Comparison of ENCODE assay signal across 21 mouse cellular contexts in genomic region chr19:24583956-24584355, GRCm38 (mm10). TPM values are rescaled to one million over a fixed set of nuclear protein-coding genes. Genes with fewer than 3 reads are reported as not detected.
DNase-seq lines count a peak whose midpoint lies in the region; ATAC-seq lines count a peak whose summit lies in the region.
"Had no signal": no experiment of that assay in that cellular context is flagged by ENCODE, and none has a peak within 500 bp of the region (broad histone marks: within the 10 kb centered on the region; RNA-seq: fewer than 3 reads in every experiment).

No protein-coding gene starts in this region.

- no peaks in the 10 kb centered on the region for H3K4me1 ChIP-seq in midbrain, embryonic 11.5 days (ENCODE audit: control insufficient read depth, insufficient read depth, low read length)
- no peaks in the 10 kb centered on the region for H3K4me1 ChIP-seq in midbrain, embryonic 14.5 days (ENCODE audit: control insufficient read depth, insufficient read depth, low read length)
- H3K4me1 ChIP-seq: forebrain, embryonic 13.5 days; liver, embryonic 13.5 days; midbrain, embryonic 13.5 days had no signal

- no peak overlapping the region for H3K27ac ChIP-seq in midbrain, embryonic 11.5 days (ENCODE audit: low read depth, low read length)
- no peak overlapping the region for H3K27ac ChIP-seq in midbrain, embryonic 14.5 days (replicated peaks; ENCODE audit: low read depth, low read length)
- H3K27ac ChIP-seq: forebrain, embryonic 13.5 days; hindbrain, embryonic 13.5 days; liver, embryonic 13.5 days; midbrain, embryonic 13.5 days had no signal

- H3K4me2 ChIP-seq in midbrain, embryonic 11.5 days: no peak overlapping the region
- H3K4me2 ChIP-seq in midbrain, embryonic 14.5 days (ENCODE audit: low read length): no peak overlapping the region
- H3K4me2 ChIP-seq: forebrain, embryonic 13.5 days; hindbrain, embryonic 13.5 days; liver, embryonic 13.5 days; midbrain, embryonic 13.5 days had no signal

- intact Hi-C loops in left cerebral cortex, postnatal 25 days (cut with DNase I): no loop called here

- WGBS in midbrain, embryonic 11.5 days: 86% methylated on average over 8 of the region's 8 CpGs
- WGBS in midbrain, embryonic 14.5 days: 82% methylated on average over 8 of the region's 8 CpGs

- ATAC-seq in midbrain, embryonic 11.5 days (ENCODE audit: low FRiP score): no peak
- no peak for ATAC-seq in midbrain, embryonic 14.5 days (ENCODE audit: low FRiP score, low TSS enrichment)
- ATAC-seq: forebrain, embryonic 13.5 days; midbrain, embryonic 13.5 days had no signal

- DNase-seq in frontal cortex, adult 2 months (ENCODE audit: extremely low spot score in 1 of 2, low spot score in 1 of 2): peak; percentile 38 to 40
- no peak for DNase-seq in frontal cortex, postnatal 25 days (ENCODE audit: low spot score in 2 of 2)
- DNase-seq in midbrain, embryonic 11.5 days (ENCODE audit: low spot score, missing footprints): peak; percentile 41
- no peak for DNase-seq in midbrain, embryonic 14.5 days
- peak; percentile 8 to 15 for DNase-seq in layer of hippocampus, adult 8-10 months (ENCODE audit: low spot score in 2 of 2)
- DNase-seq in left cerebral cortex, postnatal 25 days (ENCODE audit: low spot score in 2 of 2): peak; percentile 22 to 70
- DNase-seq in lung, postnatal 14 days: no peak
- no peak for DNase-seq in cerebellum, adult 8-10 months
- DNase-seq: adrenal gland, postnatal 36 days; cerebellum, adult 18-20 months; cerebellum, postnatal 25 days; gastrocnemius, postnatal 36 days; kidney, adult 18-20 months; kidney, postnatal 4 days; liver, embryonic 13.5 days; lung, adult 2 months; spleen, adult 18-20 months; thymus, postnatal 14 days had no signal

- H3K27me3 ChIP-seq in midbrain, embryonic 11.5 days (ENCODE audit: control insufficient read depth, insufficient read depth, low read length): no peaks in the 10 kb centered on the region
- H3K27me3 ChIP-seq in midbrain, embryonic 14.5 days (ENCODE audit: control insufficient read depth, insufficient read depth, low read length): no peaks in the 10 kb centered on the region
- H3K27me3 ChIP-seq: forebrain, embryonic 13.5 days; hindbrain, embryonic 13.5 days; midbrain, embryonic 13.5 days had no signal

- H3K4me3 ChIP-seq in midbrain, embryonic 11.5 days (ENCODE audit: low read depth, low read length): no peak overlapping the region
- no peak overlapping the region for H3K4me3 ChIP-seq in midbrain, embryonic 14.5 days (replicated peaks; ENCODE audit: low read depth, low read length)
- H3K4me3 ChIP-seq: forebrain, embryonic 13.5 days; hindbrain, embryonic 13.5 days; liver, embryonic 13.5 days; midbrain, embryonic 13.5 days had no signal

- H3K9me3 ChIP-seq in midbrain, embryonic 11.5 days (ENCODE audit: control insufficient read depth, low read length): no peaks in the 10 kb centered on the region
- H3K9me3 ChIP-seq in midbrain, embryonic 14.5 days (ENCODE audit: control insufficient read depth, low read length): no peaks in the 10 kb centered on the region
- H3K9me3 ChIP-seq: forebrain, embryonic 13.5 days; hindbrain, embryonic 13.5 days; liver, embryonic 13.5 days; midbrain, embryonic 13.5 days had no signal

- no peak overlapping the region for H3K9ac ChIP-seq in midbrain, embryonic 11.5 days (ENCODE audit: low read length)
- no peak overlapping the region for H3K9ac ChIP-seq in midbrain, embryonic 14.5 days (replicated peaks; ENCODE audit: low read length)
- H3K9ac ChIP-seq: forebrain, embryonic 13.5 days; hindbrain, embryonic 13.5 days; liver, embryonic 13.5 days; midbrain, embryonic 13.5 days had no signal

- H3K36me3 ChIP-seq in midbrain, embryonic 11.5 days (ENCODE audit: control insufficient read depth, insufficient read depth, low read length): no peaks in the 10 kb centered on the region
- H3K36me3 ChIP-seq in midbrain, embryonic 14.5 days (ENCODE audit: control insufficient read depth, insufficient read depth, low read length): no peaks in the 10 kb centered on the region
- H3K36me3 ChIP-seq: hindbrain, embryonic 13.5 days; liver, embryonic 13.5 days; midbrain, embryonic 13.5 days had no signal

RNA-seq across cellular contexts. Expression of gene Pip5k1b, which starts 28.3 kb away (rescaled TPM):
- polyA plus RNA-seq in frontal cortex, adult 2 months (2012; rRNA removed): 13.2 and 13.6 TPM in 2 replicates
- polyA plus RNA-seq in midbrain, embryonic 11.5 days (2014; fragmentation: Nextera tagmentation; extraction: Ambion mirVana): 2.3 and 2.9 TPM in 2 replicates
- 1.4 and 2.1 TPM in 2 replicates for polyA plus RNA-seq in midbrain, embryonic 14.5 days (2014; fragmentation: Nextera tagmentation; extraction: Ambion mirVana)
- 10 to 100 TPM; 51.7 to 64.3 (median 57.6) TPM for total RNA-seq in layer of hippocampus, adult 8-10 months (2022)
- 10 to 100 TPM; 27.5 to 30.1 TPM for total RNA-seq in left cerebral cortex, postnatal 25 days (2021)

Comparison
In these comparisons a context has a peak if more than half of its experiments do, and no peak if none do; other contexts are left out.
1. DNase-seq: peak in frontal cortex, adult 2 months (2 of 2), midbrain, embryonic 11.5 days (single experiment), layer of hippocampus, adult 8-10 months (2 of 2) and left cerebral cortex, postnatal 25 days (2 of 2); none in frontal cortex, postnatal 25 days (0 of 2), midbrain, embryonic 14.5 days (single experiment), lung, postnatal 14 days (single experiment) and cerebellum, adult 8-10 months (single experiment).